Mouse (Mus musculus) G1E (cell line): ENCODE results near the gene Glcci1.

Experiments
- CTCF ChIP-seq: IDR thresholded peaks from 2 replicates; pipeline ENCODE4 v1.5.1; 2012; ENCODE audit warnings: low read depth, low read length, inconsistent platforms, mixed read lengths
- POLR2AphosphoS5 ChIP-seq: IDR thresholded peaks from 2 replicates; pipeline ENCODE4 v1.6.1; 2012; ENCODE audit warnings: low read depth, low read length, inconsistent platforms; ENCODE audit not compliant: insufficient replicate concordance
- TAL1 ChIP-seq: conservative IDR thresholded peaks from 2 replicates; pipeline ENCODE4 v1.6.1; 2012; ENCODE audit warnings: low read depth, low read length, inconsistent platforms, mixed read lengths

GRCm38 (mm10) chr6:8504521-8505228 is 4.7 kb upstream of the Glcci1 start:
- TF ChIP-seq CTCF, result no peak
- no peak for TF ChIP-seq POLR2AphosphoS5
- TF ChIP-seq TAL1, result no peak
